Mouse (Mus musculus) ES-E14 (cell line): ENCODE data around the gene Gnai3.

Experiments used
- HCFC1 ChIP-seq: IDR thresholded peaks from 2 replicates; pipeline ENCODE4 v1.6.1; 2012; ENCODE audit warnings: low read length, inconsistent platforms, borderline replicate concordance; ENCODE audit not compliant: insufficient read depth
- MAFK ChIP-seq: IDR thresholded peaks from 2 replicates; pipeline ENCODE4 v1.6.1; 2014; ENCODE audit warnings: mild to moderate bottlenecking, low read depth, low read length, inconsistent platforms; ENCODE audit not compliant: insufficient read depth
- ZC3H11A ChIP-seq: IDR thresholded peaks from 2 replicates; pipeline ENCODE4 v1.6.1; 2012; ENCODE audit warnings: low read depth, mild to moderate bottlenecking, inconsistent platforms, low read length, borderline replicate concordance

- no peak for TF ChIP-seq HCFC1
- TF ChIP-seq ZC3H11A = no peak
- no peak for TF ChIP-seq MAFK
Observed at GRCm38 (mm10) chr3:108082251-108082875, 63.6 kb downstream of the Gnai3 start.
